25 mouse cellular contexts compared by ENCODE assay signal in the genomic region with DNA sequence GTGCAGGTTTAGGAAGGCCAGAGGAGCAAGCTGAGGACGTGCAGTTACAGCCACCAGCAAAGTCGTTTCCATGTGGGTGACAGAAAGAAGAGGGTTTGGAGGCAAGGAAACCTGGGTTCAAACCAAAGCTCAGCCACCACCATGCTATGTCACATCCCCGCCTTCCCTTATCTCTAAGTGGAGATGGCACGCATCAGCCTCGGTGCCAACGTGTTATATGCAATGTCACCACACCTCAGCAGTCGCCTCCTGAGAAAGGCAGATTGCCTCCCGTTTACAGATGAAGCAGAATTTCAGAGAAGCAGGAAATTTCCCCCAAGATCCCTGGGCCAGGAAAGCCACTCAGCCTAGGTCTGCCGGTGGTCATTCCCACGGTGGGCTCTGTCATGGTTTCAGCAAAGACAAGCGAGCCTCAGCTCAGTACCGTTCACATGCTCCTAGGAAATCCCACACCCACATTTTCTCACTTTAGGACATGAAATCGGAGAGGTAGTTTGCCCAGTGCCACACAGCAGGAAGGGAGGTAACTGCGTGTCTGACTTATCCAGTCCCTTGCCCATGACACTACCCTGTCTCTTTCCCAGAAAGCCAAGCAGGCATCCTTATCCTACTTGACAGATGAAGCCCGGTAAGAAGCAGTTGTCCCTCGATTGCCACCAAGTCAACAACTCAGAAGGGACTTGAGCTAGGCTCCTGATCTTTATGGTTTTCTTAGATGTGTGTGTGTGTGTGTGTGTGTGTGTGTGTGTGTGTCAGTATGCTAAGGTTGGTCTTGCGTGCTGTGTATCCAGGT. TPM values are rescaled to one million over a fixed set of nuclear protein-coding genes. Genes with fewer than 3 reads are reported as not detected.
DNase-seq lines count a peak whose midpoint lies in the region; ATAC-seq lines count a peak whose summit lies in the region.
"Had no signal": no experiment of that assay in that cellular context is flagged by ENCODE, and none has a peak within 500 bp of the region (broad histone marks: within the 10 kb centered on the region; RNA-seq: fewer than 3 reads in every experiment).

No protein-coding gene starts in this region.

- peak overlapping the region; percentile 64 for H3K4me2 ChIP-seq in liver, embryonic 12.5 days
- H3K4me2 ChIP-seq in intestine, embryonic 16.5 days (ENCODE audit: low read depth, low read length) = no peak overlapping the region
- H3K4me2 ChIP-seq: embryonic facial prominence, embryonic 12.5 days; hindbrain, embryonic 15.5 days had no signal

- no peaks in the 10 kb centered on the region for H3K27me3 ChIP-seq in liver, embryonic 12.5 days (replicated peaks)
- H3K27me3 ChIP-seq in intestine, embryonic 16.5 days (replicated peaks; ENCODE audit: control insufficient read depth, insufficient read depth, low read length) = no peaks in the 10 kb centered on the region
- H3K27me3 ChIP-seq: embryonic facial prominence, embryonic 12.5 days; hindbrain, embryonic 15.5 days had no signal

- peak overlapping the region; percentile 61 for H3K9ac ChIP-seq in liver, embryonic 12.5 days
- H3K9ac ChIP-seq in intestine, embryonic 16.5 days (ENCODE audit: low read depth, low read length) = no peak overlapping the region
- H3K9ac ChIP-seq: embryonic facial prominence, embryonic 12.5 days; hindbrain, embryonic 15.5 days had no signal

- peak overlapping the region; percentile 97 for H3K27ac ChIP-seq in liver, embryonic 12.5 days
- H3K27ac ChIP-seq in intestine, embryonic 16.5 days (ENCODE audit: low read length) = no peak overlapping the region
- H3K27ac ChIP-seq: embryonic facial prominence, embryonic 12.5 days; forebrain, embryonic 10.5 days; heart, adult 2 months; hindbrain, embryonic 15.5 days had no signal

- peak; percentile 79 for DNase-seq in c-Kit-negative CD71-positive TER-119-positive erythroid progenitor cells, embryonic 14.5 days (ENCODE audit: low read depth, low spot score)
- peak; percentile 78 for DNase-seq in c-Kit-positive CD71-positive TER-119-positive erythroid progenitor cells, embryonic 14.5 days (ENCODE audit: low spot score)
- DNase-seq in cerebellum, adult 11 months = no peak
- no peak for DNase-seq in gastrocnemius, adult 8-10 months (ENCODE audit: low spot score in 2 of 2)
- DNase-seq: adrenal gland, postnatal 36 days; cerebellum, postnatal 14 days; gastrocnemius, postnatal 10 days; heart, postnatal 36 days; kidney, adult 11 months; kidney, postnatal 14 days; left cerebral cortex, postnatal 4 days; lung, adult 2 months; lung, postnatal 4 days; right cerebral cortex, postnatal 14 days had no signal

- no peaks in the 10 kb centered on the region for H3K9me3 ChIP-seq in liver, embryonic 12.5 days (replicated peaks)
- no peaks in the 10 kb centered on the region for H3K9me3 ChIP-seq in intestine, embryonic 16.5 days (ENCODE audit: control insufficient read depth, low read length)
- H3K9me3 ChIP-seq: embryonic facial prominence, embryonic 12.5 days; forebrain, embryonic 10.5 days; hindbrain, embryonic 15.5 days had no signal

- ATAC-seq in liver, embryonic 12.5 days = peak; percentile 89
- 0 out of 2 replicates have a peak, but pooled peaks have one; percentile 18 for ATAC-seq in neutrophil, adult 5-6 weeks (ENCODE audit: extremely low read depth, insufficient number of reproducible peaks, low FRiP score, poor library complexity, severe bottlenecking)
- no peak for ATAC-seq in intestine, embryonic 16.5 days
- ATAC-seq: midbrain, embryonic 16.5 days had no signal

- H3K36me3 ChIP-seq in liver, embryonic 12.5 days = peaks cover 77% of the 10 kb centered on the region
- H3K36me3 ChIP-seq in intestine, embryonic 16.5 days (ENCODE audit: control insufficient read depth, insufficient read depth, low read length) = no peaks in the 10 kb centered on the region
- H3K36me3 ChIP-seq: embryonic facial prominence, embryonic 12.5 days; forebrain, embryonic 10.5 days; hindbrain, embryonic 15.5 days had no signal

- WGBS in liver, embryonic 12.5 days (ENCODE audit: insufficient replicate concordance) = 36% methylated on average over 17 of the region's 17 CpGs
- WGBS in intestine, embryonic 16.5 days = 62% methylated on average over 17 of the region's 17 CpGs

- peak overlapping the region; percentile 24 for H3K4me3 ChIP-seq in liver, embryonic 12.5 days
- H3K4me3 ChIP-seq in intestine, embryonic 16.5 days (ENCODE audit: low read length) = no peak overlapping the region
- H3K4me3 ChIP-seq: embryonic facial prominence, embryonic 12.5 days; forebrain, embryonic 10.5 days; heart, adult 2 months; hindbrain, embryonic 15.5 days had no signal

- H3K4me1 ChIP-seq in liver, embryonic 12.5 days = peaks cover 98% of the 10 kb centered on the region
- H3K4me1 ChIP-seq in intestine, embryonic 16.5 days (ENCODE audit: control insufficient read depth, insufficient read depth, low read length) = peaks cover 24% of the 10 kb centered on the region
- H3K4me1 ChIP-seq: hindbrain, embryonic 15.5 days had no signal

RNA-seq across cellular contexts. Expression of a gene that starts 14.3 kb away (rescaled TPM):
- 0.42 and 0.45 TPM in 2 replicates for polyA plus RNA-seq in liver, embryonic 12.5 days (2016; fragmentation: Nextera tagmentation; extraction: Ambion mirVana)
- total RNA-seq in neutrophil, adult 5-6 weeks (2017) = 0.49 and 0.70 TPM in 2 replicates
- total RNA-seq in gastrocnemius, adult 8-10 months (2022) = under 1 TPM in 3 of 4 experiments, not detected in 1; 0.10 to 0.22 (median 0.11) TPM
- polyA plus RNA-seq in intestine, embryonic 16.5 days (2015; fragmentation: Nextera tagmentation; extraction: Ambion mirVana) = not detected in 2 replicates
- total RNA-seq: ES-E14; left cerebral cortex, adult 18-20 months; left cerebral cortex, postnatal 4 days had no signal
- polyA plus RNA-seq: embryonic facial prominence, embryonic 12.5 days; forebrain, embryonic 10.5 days; hindbrain, embryonic 15.5 days; midbrain, embryonic 16.5 days; neural tube, embryonic 11.5 days had no signal

RNA-seq across cellular contexts. Expression of a gene that starts 14.9 kb away (rescaled TPM):
- 177 and 187 TPM in 2 replicates for polyA plus RNA-seq in liver, embryonic 12.5 days (2016; fragmentation: Nextera tagmentation; extraction: Ambion mirVana)
- total RNA-seq in neutrophil, adult 5-6 weeks (2017) = 179 and 190 TPM in 2 replicates
- total RNA-seq in gastrocnemius, adult 8-10 months (2022) = 100 to 1,000 TPM; 114 to 129 (median 121) TPM
- 41.5 and 46.8 TPM in 2 replicates for polyA plus RNA-seq in intestine, embryonic 16.5 days (2015; fragmentation: Nextera tagmentation; extraction: Ambion mirVana)

Comparison
In these comparisons a context has a peak if more than half of its experiments do, and no peak if none do; other contexts are left out.
1. DNase-seq: peak in c-Kit-negative CD71-positive TER-119-positive erythroid progenitor cells, embryonic 14.5 days (single experiment) and c-Kit-positive CD71-positive TER-119-positive erythroid progenitor cells, embryonic 14.5 days (single experiment); none in cerebellum, adult 11 months (single experiment) and gastrocnemius, adult 8-10 months (0 of 2).